Mouse (Mus musculus): ENCODE results near the gene Tnip1.

DNA sequence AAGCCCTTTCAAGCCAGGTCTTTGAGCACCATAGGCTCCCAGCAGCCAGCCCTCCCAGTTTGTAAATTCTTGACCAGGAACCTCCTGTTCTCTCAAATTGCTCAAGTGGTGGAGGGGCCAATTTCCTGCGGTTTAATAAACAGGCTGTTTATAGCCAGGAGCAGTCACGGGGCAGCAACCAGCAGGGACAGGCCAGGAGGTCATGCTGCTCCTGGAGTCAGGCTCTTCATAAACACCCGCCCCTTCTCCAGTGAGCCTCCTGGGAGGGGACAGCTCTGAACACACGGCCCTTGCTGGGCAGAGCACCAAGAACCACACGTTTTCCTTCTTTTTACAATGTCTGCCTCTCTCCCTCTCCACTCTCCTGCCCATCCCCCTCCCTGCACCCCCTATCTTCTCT, 77.8 kb downstream of the Tnip1 start:
- TF ChIP-seq CTCF (IDR thresholded peaks at IDR 0.05; ENCODE audit: borderline replicate concordance, insufficient read depth, low read length) (no peak), POLR2A (IDR thresholded peaks at IDR 0.05; ENCODE audit: low read depth, low read length) (no peak)
